16 mouse cellular contexts compared by ENCODE assay signal in the genomic region with DNA sequence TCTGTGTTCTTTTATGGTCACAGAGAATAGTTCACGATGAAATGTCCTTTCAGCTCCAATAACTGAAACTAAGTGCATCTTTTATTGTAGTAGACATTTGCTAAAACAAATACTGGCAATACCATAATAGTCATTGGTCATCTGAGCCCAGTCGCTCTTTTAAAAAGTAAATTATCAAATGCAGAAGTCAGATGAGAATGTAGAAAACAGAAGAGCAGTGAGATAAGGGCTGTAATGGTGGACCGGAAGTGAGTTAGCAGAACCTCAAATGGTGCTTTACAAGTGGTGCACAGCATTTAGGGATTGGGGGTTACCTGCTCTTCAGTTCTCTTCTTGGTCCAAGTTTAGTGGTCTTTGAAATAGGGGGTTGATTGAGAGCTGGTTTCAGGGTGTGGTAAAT.
"Had no signal": no experiment of that assay in that cellular context is flagged by ENCODE, and none has a peak within 500 bp of the region (broad histone marks: within the 10 kb centered on the region; RNA-seq: fewer than 3 reads in every experiment).

No protein-coding gene starts in this region.

- H3K4me2 ChIP-seq: limb, embryonic 15.5 days; lung, embryonic 14.5 days; midbrain, embryonic 15.5 days; neural tube, embryonic 12.5 days had no signal

- DNase-seq: kidney, adult 11 months; kidney, postnatal 10 days; kidney, postnatal 4 days; lung, embryonic 14.5 days; lung, postnatal 10 days; lung, postnatal 4 days; retina, postnatal 1 day; right cerebral cortex, postnatal 4 days; spleen, adult 18-20 months; thymus, postnatal 4 days had no signal

- H3K9me3 ChIP-seq: limb, embryonic 15.5 days; midbrain, embryonic 10.5 days; midbrain, embryonic 15.5 days; neural tube, embryonic 12.5 days had no signal

- H3K4me1 ChIP-seq: limb, embryonic 15.5 days; midbrain, embryonic 10.5 days; midbrain, embryonic 15.5 days; neural tube, embryonic 12.5 days had no signal

- H3K36me3 ChIP-seq: limb, embryonic 15.5 days; midbrain, embryonic 10.5 days; midbrain, embryonic 15.5 days; neural tube, embryonic 12.5 days had no signal

- ATAC-seq: midbrain, embryonic 15.5 days had no signal

- H3K9ac ChIP-seq: limb, embryonic 15.5 days; lung, embryonic 14.5 days; midbrain, embryonic 15.5 days; neural tube, embryonic 12.5 days had no signal

- H3K27ac ChIP-seq: layer of hippocampus, adult 2 months; left cerebral cortex, adult 2 months; limb, embryonic 15.5 days; midbrain, embryonic 10.5 days; midbrain, embryonic 15.5 days; neural tube, embryonic 12.5 days had no signal

- H3K4me3 ChIP-seq: layer of hippocampus, adult 2 months; left cerebral cortex, adult 2 months; limb, embryonic 15.5 days; midbrain, embryonic 10.5 days; midbrain, embryonic 15.5 days; neural tube, embryonic 12.5 days had no signal

- H3K27me3 ChIP-seq: limb, embryonic 15.5 days; midbrain, embryonic 15.5 days; neural tube, embryonic 12.5 days had no signal
